Mouse (Mus musculus) bone marrow, adult 2 months (tissue): ENCODE results near the gene Hpca.

Experiments
- CTCF ChIP-seq: fragments of 200-500 bp; IDR thresholded peaks from 2 replicates; pipeline ENCODE4 v1.5.1; 2011; ENCODE audit warnings: low read length, control low read depth; ENCODE audit not compliant: control insufficient read depth, insufficient read depth
- POLR2A ChIP-seq: fragments of 200-500 bp; IDR thresholded peaks from 2 replicates; pipeline ENCODE4 v1.6.1; 2011; ENCODE audit warnings: low read depth, mild to moderate bottlenecking, control low read depth, low read length, borderline replicate concordance; ENCODE audit not compliant: control insufficient read depth

GRCm38 (mm10) chr4:129086078-129086477 is 35.8 kb downstream of the Hpca start:
- TF ChIP-seq CTCF (peak; percentile 63), POLR2A (no peak)
